Mouse (Mus musculus): Measurements from ENCODE around the gene Mfsd2a.

DNA sequence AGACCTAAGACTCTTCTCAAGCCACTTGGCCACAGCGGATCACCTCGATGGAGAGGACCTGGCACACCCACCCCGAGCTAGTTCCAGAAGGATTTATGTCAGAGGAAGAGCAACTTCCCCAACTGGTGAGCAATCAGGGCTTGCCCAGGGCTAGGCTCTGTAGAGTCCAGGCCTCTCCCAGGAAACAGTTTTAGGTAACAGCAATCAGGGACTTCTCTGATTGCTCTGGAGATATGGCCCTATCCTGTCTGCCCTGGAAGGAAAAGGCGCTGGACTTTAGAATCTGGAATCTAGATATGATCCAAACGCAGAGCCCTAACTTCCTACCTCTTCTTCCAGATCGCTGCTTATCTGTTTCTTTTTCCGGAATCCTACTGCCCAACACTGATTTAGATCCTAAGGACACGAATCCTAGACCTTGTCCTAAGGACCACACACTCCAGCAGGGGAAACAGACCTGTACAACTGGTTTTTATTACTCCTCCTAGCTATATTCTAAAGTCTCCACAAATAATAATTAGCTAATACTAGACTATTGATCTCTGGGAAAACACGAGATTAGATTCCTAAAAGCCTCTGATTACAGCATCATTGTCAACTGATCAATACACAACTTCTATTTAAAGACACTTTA, 25.4 kb downstream of the Mfsd2a start:
- TF ChIP-seq EP300 (IDR thresholded peaks at IDR 0.05; ENCODE audit: insufficient read depth, low read depth, low read length) (no peak), CTCF (IDR thresholded peaks at IDR 0.05; ENCODE audit: low read depth, low read length) (no peak)

All from ES-Bruce4 (cell line).